Mouse (Mus musculus): Measurements from ENCODE around the gene Celsr2.

Gene Celsr2

GRCm38 (mm10) chr3:108411754-108412121 lies 3.6 kb downstream of the Celsr2 start:
- no peak for DNase-seq (ENCODE audit: low spot score in 2 of 2)

- DNase-seq (ENCODE audit: low spot score in 2 of 2) = no peak
Measured at GRCm38 (mm10) chr3:108411026-108411753, 4.2 kb downstream of the Celsr2 start.

- DNase-seq (ENCODE audit: low spot score in 2 of 2) = no peak
Measured at GRCm38 (mm10) chr3:108410359-108410714, 5.0 kb downstream of the Celsr2 start.

GRCm38 (mm10) chr3:108409656-108410358 lies 5.5 kb downstream of the Celsr2 start:
- DNase-seq (ENCODE audit: low spot score in 2 of 2) = no peak

- DNase-seq (ENCODE audit: low spot score in 2 of 2) = no peak
Measured at GRCm38 (mm10) chr3:108408517-108409008, 6.8 kb downstream of the Celsr2 start.

GRCm38 (mm10) chr3:108406306-108406885 lies 9.0 kb downstream of the Celsr2 start:
- DNase-seq (ENCODE audit: low spot score in 2 of 2) = no peak

GRCm38 (mm10) chr3:108405536-108406305 lies 9.6 kb downstream of the Celsr2 start:
- no peak for DNase-seq (ENCODE audit: low spot score in 2 of 2)

- no peak for DNase-seq (ENCODE audit: low spot score in 2 of 2)
Measured at GRCm38 (mm10) chr3:108402528-108402920, 12.8 kb downstream of the Celsr2 start.

GRCm38 (mm10) chr3:108401692-108402527 lies 13.4 kb downstream of the Celsr2 start:
- DNase-seq (ENCODE audit: low spot score in 2 of 2) = peak; percentile 71 to 80

GRCm38 (mm10) chr3:108400442-108400841 lies 14.9 kb downstream of the Celsr2 start:
- DNase-seq (ENCODE audit: low spot score in 2 of 2) = no peak

GRCm38 (mm10) chr3:108398281-108398680 lies 17.1 kb downstream of the Celsr2 start:
- no peak for DNase-seq (ENCODE audit: low spot score in 2 of 2)

- DNase-seq (ENCODE audit: low spot score in 2 of 2) = no peak
Measured at GRCm38 (mm10) chr3:108392793-108393192, 22.6 kb downstream of the Celsr2 start.

GRCm38 (mm10) chr3:108392299-108392698 lies 23.1 kb downstream of the Celsr2 start:
- no peak for DNase-seq (ENCODE audit: low spot score in 2 of 2)

- peak; percentile 89 to 95 for DNase-seq (ENCODE audit: low spot score in 2 of 2)
Measured at GRCm38 (mm10) chr3:108389111-108389545, 26.2 kb downstream of the Celsr2 start.

GRCm38 (mm10) chr3:108386186-108386585 lies 29.2 kb downstream of the Celsr2 start:
- peak; percentile 41 to 55 for DNase-seq (ENCODE audit: low spot score in 2 of 2)

- no peak for DNase-seq (ENCODE audit: low spot score in 2 of 2)
Measured at GRCm38 (mm10) chr3:108384425-108384824, 30.9 kb downstream of the Celsr2 start.

- DNase-seq (ENCODE audit: low spot score in 2 of 2) = peak; percentile 78 to 88
Measured at GRCm38 (mm10) chr3:108383485-108384354, 31.6 kb downstream of the Celsr2 start, which contains the start of gene Psrc1. Psrc1 (plus strand) TSS chr3:108383839.

GRCm38 (mm10) chr3:108381945-108382875 lies 33.1 kb downstream of the Celsr2 start:
- DNase-seq (ENCODE audit: low spot score in 2 of 2) = no peak

GRCm38 (mm10) chr3:108380695-108381094 lies 34.7 kb downstream of the Celsr2 start:
- DNase-seq (ENCODE audit: low spot score in 2 of 2) = no peak

All from frontal cortex, postnatal 14 days (tissue).